In the genomic region with DNA sequence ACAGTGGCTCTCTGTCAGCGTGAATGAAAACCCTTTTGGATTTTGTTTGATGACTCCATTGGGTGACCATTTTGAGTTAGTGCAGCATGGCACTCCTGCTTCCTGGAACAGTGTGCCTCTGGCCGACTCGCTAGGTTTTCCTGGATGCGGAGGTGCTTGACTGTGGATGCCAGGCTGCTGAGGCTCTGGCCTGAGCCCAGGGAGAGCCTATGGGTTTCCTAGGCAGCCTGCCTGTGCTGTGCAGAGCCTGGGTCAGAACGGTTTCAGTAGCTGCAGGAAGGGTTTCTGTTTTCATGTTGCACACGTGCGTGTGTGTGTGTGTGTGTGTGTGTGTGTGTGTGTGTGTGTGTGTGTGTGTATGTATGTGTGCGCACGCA, we compare ENCODE assay signal across 11 mouse cellular contexts. TPM values are rescaled to one million over a fixed set of nuclear protein-coding genes. Genes with fewer than 3 reads are reported as not detected.
A peak's percentile ranks its signal among the peaks of the same experiment; 100 is the strongest.
DNase-seq lines count a peak whose midpoint lies in the region; ATAC-seq lines count a peak whose summit lies in the region.
"Had no signal": no experiment of that assay in that cellular context is flagged by ENCODE, and none has a peak within 500 bp of the region (broad histone marks: within the 10 kb centered on the region; RNA-seq: fewer than 3 reads in every experiment).

No protein-coding gene starts in this region.

- H3K27ac ChIP-seq in heart, embryonic 10.5 days: peak overlapping the region; percentile 60; the same call in 1 of the 2 replicates
- 0 out of 2 replicates have a peak overlapping the region, but pooled peaks have one; percentile 3 for H3K27ac ChIP-seq in limb, embryonic 15.5 days
- H3K27ac ChIP-seq in limb, embryonic 10.5 days: no peak overlapping the region
- H3K27ac ChIP-seq: forebrain, embryonic 13.5 days; liver, embryonic 15.5 days had no signal

- 87% methylated on average over 9 of the region's 9 CpGs for WGBS in heart, embryonic 10.5 days
- WGBS in limb, embryonic 15.5 days: 71% methylated on average over 9 of the region's 9 CpGs
- WGBS in limb, embryonic 10.5 days: 91% methylated on average over 9 of the region's 9 CpGs

- H3K4me2 ChIP-seq in limb, embryonic 15.5 days: no peak overlapping the region
- H3K4me2 ChIP-seq: forebrain, embryonic 13.5 days; heart, embryonic 15.5 days; liver, embryonic 15.5 days had no signal

- H3K27me3 ChIP-seq in heart, embryonic 10.5 days (ENCODE audit: insufficient read depth, poor library complexity, severe bottlenecking): no peaks in the 10 kb centered on the region
- no peaks in the 10 kb centered on the region for H3K27me3 ChIP-seq in limb, embryonic 15.5 days
- no peaks in the 10 kb centered on the region for H3K27me3 ChIP-seq in limb, embryonic 10.5 days (ENCODE audit: low read depth, poor library complexity, severe bottlenecking)
- H3K27me3 ChIP-seq: forebrain, embryonic 13.5 days; heart, embryonic 15.5 days; liver, embryonic 15.5 days had no signal

- peaks cover 45% of the 10 kb centered on the region for H3K4me1 ChIP-seq in heart, embryonic 10.5 days
- peaks cover 9% of the 10 kb centered on the region for H3K4me1 ChIP-seq in limb, embryonic 15.5 days
- peaks cover 3% of the 10 kb centered on the region; the same call in 1 of the 2 replicates for H3K4me1 ChIP-seq in limb, embryonic 10.5 days

- DNase-seq in heart, embryonic 10.5 days (ENCODE audit: low spot score): no peak
- DNase-seq in heart, postnatal 4 days: no peak
- DNase-seq in limb, embryonic 10.5 days (ENCODE audit: low spot score): no peak
- DNase-seq in cerebellum, adult 11-12 months: peak; percentile 76
- peak; percentile 81 to 83 for DNase-seq in cerebellum, postnatal 25 days
- no peak for DNase-seq in adrenal gland, adult (ENCODE audit: inconsistent age in 2 of 2, low spot score in 1 of 2)

- H3K9me3 ChIP-seq in heart, embryonic 10.5 days: no peaks in the 10 kb centered on the region
- H3K9me3 ChIP-seq in limb, embryonic 15.5 days: no peaks in the 10 kb centered on the region
- no peaks in the 10 kb centered on the region for H3K9me3 ChIP-seq in limb, embryonic 10.5 days (replicated peaks)
- H3K9me3 ChIP-seq: forebrain, embryonic 13.5 days; heart, embryonic 15.5 days; liver, embryonic 15.5 days had no signal

- peaks cover 41% of the 10 kb centered on the region for H3K36me3 ChIP-seq in heart, embryonic 10.5 days
- H3K36me3 ChIP-seq in limb, embryonic 15.5 days: peaks cover 18% of the 10 kb centered on the region; the same call in 1 of the 2 replicates
- H3K36me3 ChIP-seq in limb, embryonic 10.5 days: peaks cover 89% of the 10 kb centered on the region

- ATAC-seq in limb, embryonic 15.5 days (ENCODE audit: insufficient number of reproducible peaks, low FRiP score, low TSS enrichment, low read depth): no peak
- ATAC-seq: forebrain, embryonic 13.5 days; intestine, postnatal 0 days had no signal

- no peak overlapping the region for H3K9ac ChIP-seq in limb, embryonic 15.5 days
- H3K9ac ChIP-seq: forebrain, embryonic 13.5 days; heart, embryonic 15.5 days; liver, embryonic 15.5 days had no signal

- H3K4me3 ChIP-seq in heart, embryonic 10.5 days: no peak overlapping the region
- no peak overlapping the region for H3K4me3 ChIP-seq in limb, embryonic 15.5 days
- H3K4me3 ChIP-seq in limb, embryonic 10.5 days: no peak overlapping the region
- H3K4me3 ChIP-seq: forebrain, embryonic 13.5 days; heart, embryonic 15.5 days; liver, embryonic 15.5 days had no signal

RNA-seq across cellular contexts. Expression of a gene that starts 46.4 kb away (rescaled TPM):
- 29.0 and 35.3 TPM in 2 replicates for polyA plus RNA-seq in heart, embryonic 10.5 days (2016; fragmentation: Nextera tagmentation; extraction: Ambion mirVana)
- total RNA-seq in heart, postnatal 4 days (2021): 10 to 100 TPM; 57.8 to 59.2 TPM
- 27.1 and 29.1 TPM in 2 replicates for polyA plus RNA-seq in limb, embryonic 15.5 days (2015; fragmentation: Nextera tagmentation; extraction: Ambion mirVana)
- 42.7 and 42.9 TPM in 2 replicates for polyA plus RNA-seq in limb, embryonic 10.5 days (2016; fragmentation: Nextera tagmentation; extraction: Ambion mirVana)

Comparison
In these comparisons a context has a peak if more than half of its experiments do, and no peak if none do; other contexts are left out.
1. DNase-seq: peak in cerebellum, adult 11-12 months (single experiment) and cerebellum, postnatal 25 days (2 of 2); none in heart, embryonic 10.5 days (single experiment), heart, postnatal 4 days (single experiment), limb, embryonic 10.5 days (single experiment) and adrenal gland, adult (0 of 2).